Mouse (Mus musculus) forelimb bud, embryonic 11.5 days (tissue): ENCODE data around the gene Hephl1.

Experiments
- DNase-seq: peaks from one replicate; pipeline ENCODE4 v3.0.0-alpha.2; 2012; ENCODE audit warnings: low read depth, low spot score

Gene Hephl1

DNA sequence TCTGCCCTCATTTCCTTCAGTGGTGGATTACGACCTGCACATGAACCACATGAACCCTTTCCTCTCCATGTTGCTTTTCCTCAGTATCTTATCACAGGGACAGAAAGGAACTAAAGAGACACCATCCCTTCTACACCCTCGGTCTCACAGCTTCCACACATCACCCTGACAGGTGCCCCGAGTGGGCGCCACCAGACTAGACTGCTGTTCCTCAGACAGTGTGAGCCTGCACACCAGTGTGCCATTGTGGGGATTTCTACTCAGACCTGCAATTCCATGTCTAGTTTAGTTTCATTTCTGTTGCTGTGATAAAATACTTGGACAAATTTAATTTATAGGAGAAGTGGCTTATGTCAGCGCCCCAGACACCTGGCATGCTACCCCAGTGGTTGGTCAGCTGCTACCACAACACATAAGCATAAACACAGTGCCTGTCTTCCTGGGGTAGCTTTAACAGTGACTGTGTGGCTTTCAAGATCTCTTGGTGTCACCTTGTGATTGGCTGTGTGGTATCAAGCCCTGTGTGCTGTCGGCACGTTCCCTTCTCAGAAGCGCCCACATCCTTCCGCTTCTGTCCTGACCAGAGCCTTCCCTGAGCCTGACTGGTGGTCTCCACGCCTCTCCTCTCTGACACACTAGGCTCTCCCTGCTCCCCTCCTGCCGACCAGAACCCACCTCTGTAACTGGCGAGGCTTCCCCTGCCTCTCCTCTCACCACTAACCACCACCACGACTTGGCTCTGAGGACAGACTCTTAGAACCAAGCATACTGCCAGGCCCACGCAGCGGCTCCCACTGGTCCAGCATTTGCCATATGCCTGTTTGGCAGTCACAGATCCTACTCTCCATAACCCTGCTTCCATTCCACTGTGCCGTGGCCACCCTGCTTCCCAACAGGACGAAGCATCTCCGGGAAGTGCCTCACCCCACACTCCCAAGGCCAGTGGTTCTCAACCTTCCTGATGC lies 93.8 kb downstream of the Hephl1 start:
- DNase-seq = no peak

DNA sequence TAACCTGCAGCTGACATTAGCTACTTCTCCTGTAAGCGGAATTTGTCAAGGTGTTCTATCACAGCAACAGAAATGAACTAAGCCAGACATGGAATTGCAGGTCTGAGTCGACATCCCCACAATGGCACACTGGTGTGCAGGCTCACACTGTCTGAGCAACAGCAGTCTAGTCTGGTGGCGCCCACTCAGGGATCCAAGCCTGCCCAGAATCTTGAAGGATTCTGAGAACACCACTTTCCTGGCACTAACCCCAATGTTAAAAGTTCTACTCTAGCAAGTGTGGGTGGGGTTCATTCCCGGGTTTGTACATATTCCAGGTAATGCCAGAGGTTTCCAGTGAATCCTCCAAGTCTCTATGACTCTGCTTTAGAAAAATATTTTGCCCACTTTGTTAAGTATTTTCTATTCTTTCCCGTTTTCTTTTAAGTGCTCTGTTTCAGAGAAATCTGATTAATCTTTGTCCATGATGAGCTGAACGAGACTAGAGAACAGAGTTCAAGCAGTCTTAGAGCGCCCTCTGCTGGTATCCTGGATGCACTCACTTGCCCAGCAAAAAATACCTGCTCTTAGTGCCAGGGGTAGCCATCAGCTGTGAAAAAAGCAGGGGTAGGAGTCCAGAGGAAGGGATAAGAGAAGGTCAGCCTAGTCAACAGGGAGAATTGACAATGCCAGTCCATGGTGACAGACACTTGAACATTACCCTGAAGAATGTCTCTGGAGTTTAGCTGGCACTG lies 96.5 kb downstream of the Hephl1 start:
- DNase-seq = peak; percentile 74

DNA sequence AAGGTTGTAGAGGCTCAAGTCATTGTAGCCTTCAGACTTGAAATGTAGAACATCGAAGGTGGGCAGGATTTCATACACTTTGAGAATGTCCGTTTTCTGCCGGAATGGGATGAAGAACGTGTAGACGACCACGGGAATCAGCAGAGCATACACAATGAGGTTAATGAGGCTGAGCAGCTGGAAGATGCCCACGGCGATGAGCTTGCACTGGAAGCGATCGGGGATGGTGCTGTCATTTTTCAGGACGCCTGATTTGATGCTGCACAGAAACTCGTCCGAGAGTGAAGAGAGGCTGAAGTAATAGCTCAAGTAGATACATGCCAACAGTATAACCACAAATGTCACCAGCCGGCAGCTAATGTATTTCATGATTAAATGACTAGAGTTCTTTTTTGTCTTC lies 104.3 kb downstream of the Hephl1 start:
- DNase-seq = no peak

DNA sequence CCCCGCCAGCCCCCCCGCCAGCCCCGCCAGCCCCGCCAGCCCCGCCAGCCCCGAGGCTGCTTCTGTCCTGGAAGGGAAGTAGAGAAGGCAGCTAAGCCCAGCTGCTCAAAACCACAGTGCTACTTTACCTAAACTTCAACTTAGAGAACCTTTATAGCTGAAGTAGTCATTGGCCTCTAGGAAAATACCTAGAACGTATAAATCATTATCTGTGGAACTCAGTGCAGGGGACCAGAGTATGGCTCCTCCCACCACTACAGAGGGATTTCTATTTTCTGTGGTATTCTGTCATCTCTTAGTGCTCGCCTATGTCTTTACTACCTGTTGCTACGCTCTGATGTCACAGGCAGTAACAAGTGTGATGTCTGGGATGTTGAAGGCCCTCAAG lies 107.6 kb downstream of the Hephl1 start:
- DNase-seq = no peak

DNA sequence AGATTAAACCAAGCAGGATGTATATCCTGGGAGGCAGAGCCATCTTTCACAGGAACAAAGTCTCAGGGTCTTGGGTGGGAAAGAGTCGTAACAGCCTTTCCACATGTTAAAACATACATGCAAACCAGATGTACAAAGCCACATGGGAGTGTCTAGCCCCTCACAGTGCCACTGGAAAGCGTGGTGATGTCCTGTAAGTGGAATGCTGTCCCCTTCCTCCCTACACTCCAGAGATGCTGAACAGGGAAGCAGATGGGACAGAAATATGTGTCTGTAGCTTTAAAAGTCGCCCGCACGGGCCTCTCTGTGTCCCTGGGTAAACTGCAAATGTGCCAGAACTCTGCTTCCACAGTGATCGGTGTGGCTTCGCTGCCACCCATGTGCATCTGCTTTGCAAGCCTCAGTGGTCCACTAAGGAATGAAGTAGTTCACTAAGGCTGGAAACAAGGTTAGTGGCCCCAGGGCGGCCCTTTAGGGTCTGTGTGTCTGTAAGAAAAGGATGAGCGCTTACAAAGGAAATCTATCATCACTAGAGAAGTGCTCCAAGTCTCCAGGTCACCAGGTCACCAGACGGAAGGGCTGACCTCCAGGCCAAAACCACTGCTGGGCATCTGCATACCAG lies 108.1 kb downstream of the Hephl1 start:
- DNase-seq = peak; percentile 14

DNA sequence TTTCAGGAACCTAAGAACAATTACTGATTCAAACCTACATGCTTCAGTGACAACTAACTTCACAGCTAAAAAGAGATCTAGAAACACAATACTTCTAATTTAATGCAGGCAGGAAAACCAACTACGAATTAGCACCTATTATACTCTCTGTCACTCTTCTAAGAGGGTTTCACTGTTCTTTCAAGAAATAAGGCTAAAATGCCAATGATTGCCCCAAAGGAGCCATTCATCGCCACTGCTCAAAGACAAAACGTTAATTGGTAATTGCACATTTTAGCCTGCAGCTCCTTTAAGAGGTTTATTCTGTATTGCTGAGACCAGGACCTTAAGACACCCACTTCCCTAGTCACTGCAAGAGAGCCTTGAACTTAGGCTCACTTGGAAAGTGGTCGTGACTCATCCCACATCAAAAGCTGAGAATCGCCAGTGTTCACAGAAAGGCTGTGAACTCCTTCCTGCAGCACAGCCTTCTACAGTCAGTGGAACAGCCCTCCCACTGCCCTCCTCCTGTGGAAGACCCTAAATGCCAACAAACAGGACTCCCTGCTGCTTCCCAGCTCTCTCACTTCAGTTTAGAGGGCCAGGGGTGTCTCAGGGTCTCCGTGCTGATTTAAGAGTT lies 108.8 kb downstream of the Hephl1 start:
- no peak for DNase-seq
